Mouse (Mus musculus) liver, embryonic 12.5 days (tissue): ENCODE measurements around the gene Tnik. TPM values are rescaled to one million over a fixed set of nuclear protein-coding genes. Genes with fewer than 3 reads are reported as not detected.

Source experiments
- ATAC-seq: fragments of 200-750 bp; cut with Nextera tagmentation; 2 replicates; pipeline ENCODE4 v1.8.0; 2017; ENCODE audit warnings: moderate number of reproducible peaks, mild to moderate bottlenecking, moderate library complexity
- H3K27ac ChIP-seq: fragments of 300-500 bp; sonication (generic); 2 replicates; pipeline ENCODE4 v1.5.1; 2016; ENCODE audit warnings: mild to moderate bottlenecking
- H3K27me3 ChIP-seq: fragments of 300-500 bp; sonication (generic); replicated peaks from 2 replicates; pipeline ENCODE4 v1.6.1; 2016; ENCODE audit warnings: mild to moderate bottlenecking, moderate library complexity
- H3K36me3 ChIP-seq: fragments of 300-500 bp; sonication (generic); 2 replicates; pipeline ENCODE4 v1.6.1; 2016; ENCODE audit warnings: mild to moderate bottlenecking, moderate library complexity
- H3K4me1 ChIP-seq: fragments of 300-500 bp; sonication (generic); 2 replicates; pipeline ENCODE4 v1.6.1; 2016
- H3K4me2 ChIP-seq: fragments of 300-500 bp; sonication (generic); 2 replicates; pipeline ENCODE4 v1.6.1; 2016; ENCODE audit warnings: mild to moderate bottlenecking, moderate library complexity
- H3K4me3 ChIP-seq: fragments of 300-500 bp; sonication (generic); 2 replicates; pipeline ENCODE4 v1.5.1; 2016; ENCODE audit warnings: mild to moderate bottlenecking, moderate library complexity
- H3K9ac ChIP-seq: fragments of 300-500 bp; sonication (generic); 2 replicates; pipeline ENCODE4 v1.6.1; 2016; ENCODE audit warnings: mild to moderate bottlenecking, moderate library complexity
- H3K9me3 ChIP-seq: fragments of 300-500 bp; sonication (generic); replicated peaks from 2 replicates; pipeline ENCODE4 v1.6.1; 2016; ENCODE audit warnings: mild to moderate bottlenecking, moderate library complexity
- WGBS: fragments of 180-500 bp; shearing (Covaris S2); methylation state at CpG from one replicate; pipeline ENCODE4 v1.1.7; 2016; ENCODE audit not compliant: insufficient replicate concordance; 5-methylcytosine and 5-hydroxymethylcytosine counted together
- polyA plus RNA-seq: library from polyadenylated mRNA; unstranded; fragments of >200 nt; fragmentation: Nextera tagmentation; extraction: Ambion mirVana; gene quantifications from 2 replicates; pipeline ENCODE4 v1.2.1, GENCODE M21; 2016

The Tnik gene
- polyA plus RNA-seq, 1 experiment from 2014 or later = 5.2 TPM

GRCm38 (mm10) chr3:28502697-28503096 is 239.7 kb downstream of the Tnik start:
- Histone ChIP-seq H3K4me1 (no peaks in the 10 kb centered on the region), H3K27me3 (no peaks in the 10 kb centered on the region), H3K9me3 (no peaks in the 10 kb centered on the region), H3K4me2 (no peak overlapping the region), H3K9ac (no peak overlapping the region), H3K4me3 (no peak overlapping the region), H3K27ac (no peak overlapping the region), H3K36me3 (no peaks in the 10 kb centered on the region)
- ATAC-seq = no peak
- 62% methylated on average over 3 of the region's 3 CpGs for WGBS

- 79% methylated on average over 6 of the region's 6 CpGs for WGBS
- Histone ChIP-seq H3K4me1 (no peaks in the 10 kb centered on the region), H3K4me3 (no peak overlapping the region), H3K27ac (no peak overlapping the region), H3K27me3 (no peaks in the 10 kb centered on the region), H3K4me2 (no peak overlapping the region), H3K36me3 (no peaks in the 10 kb centered on the region), H3K9me3 (no peaks in the 10 kb centered on the region), H3K9ac (no peak overlapping the region)
- ATAC-seq = no peak
Observed at GRCm38 (mm10) chr3:28509337-28509935, 246.4 kb downstream of the Tnik start.

GRCm38 (mm10) chr3:28523004-28523482 is 260.0 kb downstream of the Tnik start:
- WGBS = 74% methylated on average over 6 of the region's 6 CpGs
- no peak overlapping the region for H3K4me3 ChIP-seq
- H3K9me3 ChIP-seq = no peaks in the 10 kb centered on the region
- no peak overlapping the region for H3K27ac ChIP-seq
- no peak overlapping the region for H3K9ac ChIP-seq
- no peaks in the 10 kb centered on the region for H3K27me3 ChIP-seq
- no peak overlapping the region for H3K4me2 ChIP-seq
- no peaks in the 10 kb centered on the region for H3K4me1 ChIP-seq
- H3K36me3 ChIP-seq = no peaks in the 10 kb centered on the region
- ATAC-seq = no peak

GRCm38 (mm10) chr3:28523541-28524165 is 260.6 kb downstream of the Tnik start:
- no peaks in the 10 kb centered on the region for H3K27me3 ChIP-seq
- H3K4me1 ChIP-seq = no peaks in the 10 kb centered on the region
- no peaks in the 10 kb centered on the region for H3K36me3 ChIP-seq
- no peaks in the 10 kb centered on the region for H3K9me3 ChIP-seq
- WGBS = 45% methylated on average over 4 of the region's 4 CpGs
- no peak overlapping the region for H3K4me2 ChIP-seq
- no peak overlapping the region for H3K4me3 ChIP-seq
- H3K9ac ChIP-seq = no peak overlapping the region
- no peak for ATAC-seq
- H3K27ac ChIP-seq = no peak overlapping the region

- Histone ChIP-seq H3K4me2 (no peak overlapping the region), H3K4me3 (no peak overlapping the region), H3K36me3 (no peaks in the 10 kb centered on the region), H3K9me3 (no peaks in the 10 kb centered on the region), H3K27me3 (no peaks in the 10 kb centered on the region), H3K27ac (no peak overlapping the region), H3K4me1 (no peaks in the 10 kb centered on the region), H3K9ac (no peak overlapping the region)
- ATAC-seq = no peak
- WGBS = 66% methylated on average over 3 of the region's 3 CpGs
Observed at GRCm38 (mm10) chr3:28524562-28524961, 261.5 kb downstream of the Tnik start.

- Histone ChIP-seq H3K4me2 (no peak overlapping the region), H3K36me3 (no peaks in the 10 kb centered on the region), H3K27ac (no peak overlapping the region), H3K27me3 (no peaks in the 10 kb centered on the region), H3K4me1 (no peaks in the 10 kb centered on the region), H3K9me3 (no peaks in the 10 kb centered on the region), H3K4me3 (no peak overlapping the region), H3K9ac (no peak overlapping the region)
- ATAC-seq = no peak
- 61% methylated on average over 2 of the region's 2 CpGs for WGBS
Observed at GRCm38 (mm10) chr3:28526671-28527070, 263.7 kb downstream of the Tnik start.

- 77% methylated on average over 4 of the region's 4 CpGs for WGBS
- Histone ChIP-seq H3K27ac (no peak overlapping the region), H3K4me1 (no peaks in the 10 kb centered on the region), H3K36me3 (no peaks in the 10 kb centered on the region), H3K9ac (no peak overlapping the region), H3K27me3 (no peaks in the 10 kb centered on the region), H3K4me2 (no peak overlapping the region), H3K4me3 (no peak overlapping the region), H3K9me3 (no peaks in the 10 kb centered on the region)
- no peak for ATAC-seq
Observed at GRCm38 (mm10) chr3:28527231-28527630, 264.2 kb downstream of the Tnik start.

- no peak for ATAC-seq
- H3K4me1 ChIP-seq = no peaks in the 10 kb centered on the region
- no peaks in the 10 kb centered on the region for H3K36me3 ChIP-seq
- WGBS = 78% methylated on average over 4 of the region's 4 CpGs
- no peak overlapping the region for H3K4me2 ChIP-seq
- H3K4me3 ChIP-seq = no peak overlapping the region
- H3K27me3 ChIP-seq = no peaks in the 10 kb centered on the region
- no peak overlapping the region for H3K27ac ChIP-seq
- no peaks in the 10 kb centered on the region for H3K9me3 ChIP-seq
- H3K9ac ChIP-seq = no peak overlapping the region
Observed at GRCm38 (mm10) chr3:28529548-28529947, 266.5 kb downstream of the Tnik start.

- no peak for ATAC-seq
- no peak overlapping the region for H3K9ac ChIP-seq
- no peak overlapping the region for H3K27ac ChIP-seq
- H3K4me1 ChIP-seq = no peaks in the 10 kb centered on the region
- no peaks in the 10 kb centered on the region for H3K36me3 ChIP-seq
- no peak overlapping the region for H3K4me2 ChIP-seq
- no peak overlapping the region for H3K4me3 ChIP-seq
- H3K9me3 ChIP-seq = no peaks in the 10 kb centered on the region
- WGBS = 76% methylated on average over 15 of the region's 15 CpGs
- no peaks in the 10 kb centered on the region for H3K27me3 ChIP-seq
Observed at GRCm38 (mm10) chr3:28531294-28531956, 268.4 kb downstream of the Tnik start.

- H3K4me1 ChIP-seq = no peaks in the 10 kb centered on the region
- H3K9me3 ChIP-seq = no peaks in the 10 kb centered on the region
- no peaks in the 10 kb centered on the region for H3K36me3 ChIP-seq
- H3K4me3 ChIP-seq = no peak overlapping the region
- 78% methylated on average over 7 of the region's 7 CpGs for WGBS
- no peak overlapping the region for H3K4me2 ChIP-seq
- no peak for ATAC-seq
- H3K9ac ChIP-seq = no peak overlapping the region
- H3K27me3 ChIP-seq = no peaks in the 10 kb centered on the region
- H3K27ac ChIP-seq = no peak overlapping the region
Observed at GRCm38 (mm10) chr3:28532666-28533065, 269.7 kb downstream of the Tnik start.

GRCm38 (mm10) chr3:28540121-28540520 is 277.1 kb downstream of the Tnik start:
- Histone ChIP-seq H3K4me1 (no peaks in the 10 kb centered on the region), H3K4me2 (no peak overlapping the region), H3K4me3 (no peak overlapping the region), H3K36me3 (no peaks in the 10 kb centered on the region), H3K27me3 (no peaks in the 10 kb centered on the region), H3K9me3 (no peaks in the 10 kb centered on the region), H3K9ac (no peak overlapping the region), H3K27ac (no peak overlapping the region)
- WGBS = 79% methylated on average over 5 of the region's 5 CpGs
- no peak for ATAC-seq

- H3K9ac ChIP-seq = no peak overlapping the region
- H3K4me3 ChIP-seq = no peak overlapping the region
- no peak for ATAC-seq
- H3K36me3 ChIP-seq = no peaks in the 10 kb centered on the region
- H3K9me3 ChIP-seq = no peaks in the 10 kb centered on the region
- WGBS = 83% methylated on average over 3 of the region's 3 CpGs
- no peak overlapping the region for H3K27ac ChIP-seq
- H3K4me1 ChIP-seq = no peaks in the 10 kb centered on the region
- H3K27me3 ChIP-seq = no peaks in the 10 kb centered on the region
- no peak overlapping the region for H3K4me2 ChIP-seq
Observed at GRCm38 (mm10) chr3:28542941-28543340, 279.9 kb downstream of the Tnik start.
